Mouse (Mus musculus) large intestine, adult 2 months (tissue): ENCODE data around the gene Tmem156. TPM values are rescaled to one million over a fixed set of nuclear protein-coding genes. Genes with fewer than 3 reads are reported as not detected.

Experiments used
- DNase-seq: peaks from one replicate; pipeline ENCODE4 v3.0.0-alpha.2; 2012; ENCODE audit warnings: low read depth, low spot score
- WGBS: fragments of 180-500 bp; shearing (Covaris S2); methylation state at CpG from one replicate; pipeline ENCODE4 v1.1.7; 2018; 5-methylcytosine and 5-hydroxymethylcytosine counted together
- polyA plus RNA-seq: library from polyadenylated mRNA; depleted of rRNA; stranded (reverse); fragments of >200 nt; gene quantifications from 2 replicates; pipeline ENCODE4 v1.2.3, GENCODE M21; 2012

Tmem156 gene
- polyA plus RNA-seq, 1 experiment, result 0.62 TPM

GRCm38 (mm10) chr5:65100002-65100401, 8.1 kb upstream of the Tmem156 start:
- no peak for DNase-seq
- WGBS, result 92% methylated on average over 11 of the region's 11 CpGs

GRCm38 (mm10) chr5:65097457-65097856, 5.5 kb upstream of the Tmem156 start:
- WGBS, result 45% methylated on average over 5 of the region's 5 CpGs
- DNase-seq, result no peak

- DNase-seq, result no peak
- WGBS, result 21% methylated on average over 3 of the region's 3 CpGs
Measured at GRCm38 (mm10) chr5:65096805-65097204, 4.9 kb upstream of the Tmem156 start.

- no peak for DNase-seq
- WGBS, result 86% methylated on average over 3 of the region's 3 CpGs
Measured at GRCm38 (mm10) chr5:65096082-65096481, 4.2 kb upstream of the Tmem156 start.

GRCm38 (mm10) chr5:65094902-65095545, 3.1 kb upstream of the Tmem156 start:
- DNase-seq, result no peak
- 62% methylated on average over 7 of the region's 7 CpGs for WGBS

- DNase-seq, result no peak
Measured at GRCm38 (mm10) chr5:65093769-65094168, 1.8 kb upstream of the Tmem156 start.

- WGBS, result 61% methylated on average over 11 of the region's 11 CpGs
- DNase-seq, result no peak
Measured at GRCm38 (mm10) chr5:65091184-65091858, 611 bp downstream of the Tmem156 start.

- WGBS, result 57% methylated on average over 3 of the region's 3 CpGs
Measured at GRCm38 (mm10) chr5:65089707-65090106, 2.2 kb downstream of the Tmem156 start.

GRCm38 (mm10) chr5:65086522-65086921, 5.4 kb downstream of the Tmem156 start:
- 24% methylated on average over 6 of the region's 6 CpGs for WGBS
- DNase-seq, result peak; percentile 37

More at GRCm38 (mm10) chr5:65089707-65090106, 2.2 kb downstream of the Tmem156 start:
- DNase-seq, result no peak

- DNase-seq, result no peak
- WGBS, result 87% methylated on average over 4 of the region's 4 CpGs
Measured at GRCm38 (mm10) chr5:65081836-65082235, 10.1 kb downstream of the Tmem156 start.

GRCm38 (mm10) chr5:65079881-65080280, 12.1 kb downstream of the Tmem156 start:
- 55% methylated on average over 9 of the region's 9 CpGs for WGBS

GRCm38 (mm10) chr5:65078081-65078480, 13.9 kb downstream of the Tmem156 start:
- no peak for DNase-seq
- 96% methylated on average over 4 of the region's 4 CpGs for WGBS

More at GRCm38 (mm10) chr5:65079881-65080280, 12.1 kb downstream of the Tmem156 start:
- DNase-seq, result no peak

GRCm38 (mm10) chr5:65076748-65077147, 15.2 kb downstream of the Tmem156 start:
- no peak for DNase-seq
- WGBS, result 29% methylated on average over 3 of the region's 3 CpGs

GRCm38 (mm10) chr5:65076087-65076486, 15.8 kb downstream of the Tmem156 start:
- no peak for DNase-seq
- WGBS, result 47% methylated on average over 2 of the region's 2 CpGs

GRCm38 (mm10) chr5:65074693-65075092, 17.2 kb downstream of the Tmem156 start:
- DNase-seq, result no peak
- 29% methylated on average over 7 of the region's 7 CpGs for WGBS

GRCm38 (mm10) chr5:65073247-65073646, 18.7 kb downstream of the Tmem156 start:
- WGBS, result 53% methylated on average over 4 of the region's 4 CpGs
- no peak for DNase-seq

GRCm38 (mm10) chr5:65071689-65072118, 20.2 kb downstream of the Tmem156 start:
- DNase-seq, result no peak
- WGBS, result 74% methylated on average over 6 of the region's 6 CpGs

- no peak for DNase-seq
- 81% methylated on average over 11 of the region's 11 CpGs for WGBS
Measured at GRCm38 (mm10) chr5:65069872-65070271, 22.1 kb downstream of the Tmem156 start.

GRCm38 (mm10) chr5:65068166-65068565, 23.8 kb downstream of the Tmem156 start:
- WGBS, result 28% methylated on average over 6 of the region's 6 CpGs
- no peak for DNase-seq

- 82% methylated on average over 2 of the region's 2 CpGs for WGBS
- DNase-seq, result no peak
Measured at GRCm38 (mm10) chr5:65063266-65063665, 28.7 kb downstream of the Tmem156 start.

GRCm38 (mm10) chr5:65062236-65062635, 29.7 kb downstream of the Tmem156 start:
- WGBS, result 97% methylated on average over 4 of the region's 4 CpGs
- no peak for DNase-seq
